Mouse (Mus musculus) cerebellum, adult 2 months (tissue): ENCODE results near the gene Lurap1l.

Experiments used
- CTCF ChIP-seq: fragments of 200-500 bp; IDR thresholded peaks from 2 replicates; pipeline ENCODE4 v1.5.1; 2011; ENCODE audit warnings: low read depth, mild to moderate bottlenecking, control low read depth, low read length, moderate library complexity, borderline replicate concordance; ENCODE audit not compliant: insufficient read depth
- POLR2A ChIP-seq: fragments of 200-500 bp; IDR thresholded peaks from 2 replicates; pipeline ENCODE4 v1.6.1; 2011; ENCODE audit warnings: low read length, control low read depth, borderline replicate concordance; ENCODE audit not compliant: insufficient read depth

- no peak for TF ChIP-seq CTCF
- TF ChIP-seq POLR2A: no peak
Measured at GRCm38 (mm10) chr4:80952653-80953052, 42.2 kb downstream of the Lurap1l start.
